Mouse (Mus musculus) spleen, adult 2 months (tissue): Measurements from ENCODE around the gene Fxyd5.

Experiments used
- CTCF ChIP-seq: fragments of 200-500 bp; IDR thresholded peaks from 2 replicates; pipeline ENCODE4 v1.5.1; 2011; ENCODE audit warnings: mild to moderate bottlenecking, inconsistent platforms; ENCODE audit not compliant: insufficient read depth, insufficient read length, insufficient replicate concordance; ENCODE audit errors: extremely low read depth
- POLR2A ChIP-seq: fragments of 200-500 bp; IDR thresholded peaks from 2 replicates; pipeline ENCODE4 v1.6.1; 2011; ENCODE audit warnings: low read depth, low read length, inconsistent platforms

- TF ChIP-seq CTCF = no peak
- no peak for TF ChIP-seq POLR2A
Measured at GRCm38 (mm10) chr7:31057071-31057470, 14.8 kb upstream of the Fxyd5 start, which contains the start of gene Fxyd1.
